Mouse (Mus musculus): ENCODE measurements around the gene Syce3. TPM values are rescaled to one million over a fixed set of nuclear protein-coding genes. Genes with fewer than 3 reads are reported as not detected.
A peak's percentile ranks its signal among the peaks of the same experiment; 100 is the strongest.

Syce3 gene
- polyA plus RNA-seq, 1 experiment = 0.60 TPM

GRCm38 (mm10) chr15:89373762-89374248 lies 36.5 kb downstream of the Syce3 start, which contains the start of gene Sco2:
Gene Sco2, minus strand, starts transcription at chr15:89373846.
- WGBS = under 1% methylated on average over 42 of the region's 42 CpGs
- peak within 1 kb of the TSS; percentile 90 for H3K27ac ChIP-seq (ENCODE audit: insufficient read depth, low read depth, low read length)
- H3K4me3 ChIP-seq (ENCODE audit: low read depth, low read length) = peak within 1 kb of the TSS; percentile 85
- H3K36me3 ChIP-seq (ENCODE audit: control insufficient read depth, insufficient read depth, low read length) = peaks cover 33% of the 10 kb centered on the region
- no peaks in the 10 kb centered on the region for H3K27me3 ChIP-seq (ENCODE audit: control insufficient read depth, insufficient read depth, low read length)
- H3K4me1 ChIP-seq (ENCODE audit: control insufficient read depth, insufficient read depth, insufficient read length, low read length) = peaks cover 34% of the 10 kb centered on the region
- TF ChIP-seq POLR2A (IDR thresholded peaks at IDR 0.05; ENCODE audit: low read depth, low read length) (peak; percentile 58), CTCF (IDR thresholded peaks at IDR 0.05; ENCODE audit: extremely low read depth, insufficient read length, insufficient replicate concordance, low read depth, low read length) (peak; percentile 88)

GRCm38 (mm10) chr15:89373027-89373761 lies 37.1 kb downstream of the Syce3 start:
- H3K4me3 ChIP-seq (ENCODE audit: low read depth, low read length) = peak overlapping the region; percentile 85
- WGBS = 1% methylated on average over 35 of the region's 35 CpGs
- H3K4me1 ChIP-seq (ENCODE audit: control insufficient read depth, insufficient read depth, insufficient read length, low read length) = peaks cover 33% of the 10 kb centered on the region
- H3K36me3 ChIP-seq (ENCODE audit: control insufficient read depth, insufficient read depth, low read length) = peaks cover 35% of the 10 kb centered on the region
- H3K27ac ChIP-seq (ENCODE audit: insufficient read depth, low read depth, low read length) = peak overlapping the region; percentile 90
- H3K27me3 ChIP-seq (ENCODE audit: control insufficient read depth, insufficient read depth, low read length) = no peaks in the 10 kb centered on the region
- TF ChIP-seq CTCF (IDR thresholded peaks at IDR 0.05; ENCODE audit: extremely low read depth, insufficient read length, insufficient replicate concordance, low read depth, low read length) (peak; percentile 59), POLR2A (IDR thresholded peaks at IDR 0.05; ENCODE audit: low read depth, low read length) (no peak)

GRCm38 (mm10) chr15:89372536-89372935 lies 37.8 kb downstream of the Syce3 start:
- no peak overlapping the region for H3K27ac ChIP-seq (ENCODE audit: insufficient read depth, low read depth, low read length)
- TF ChIP-seq POLR2A (IDR thresholded peaks at IDR 0.05; ENCODE audit: low read depth, low read length) (no peak), CTCF (IDR thresholded peaks at IDR 0.05; ENCODE audit: extremely low read depth, insufficient read length, insufficient replicate concordance, low read depth, low read length) (no peak)
- peaks cover 27% of the 10 kb centered on the region for H3K4me1 ChIP-seq (ENCODE audit: control insufficient read depth, insufficient read depth, insufficient read length, low read length)
- WGBS = 87% methylated on average over 7 of the region's 7 CpGs
- H3K36me3 ChIP-seq (ENCODE audit: control insufficient read depth, insufficient read depth, low read length) = peaks cover 42% of the 10 kb centered on the region
- H3K4me3 ChIP-seq (ENCODE audit: low read depth, low read length) = peak overlapping the region; percentile 85; the same call in 1 of the 2 replicates
- no peaks in the 10 kb centered on the region for H3K27me3 ChIP-seq (ENCODE audit: control insufficient read depth, insufficient read depth, low read length)

- peaks cover 45% of the 10 kb centered on the region for H3K36me3 ChIP-seq (ENCODE audit: control insufficient read depth, insufficient read depth, low read length)
- H3K27ac ChIP-seq (ENCODE audit: insufficient read depth, low read depth, low read length) = no peak overlapping the region
- 77% methylated on average over 13 of the region's 13 CpGs for WGBS
- H3K4me3 ChIP-seq (ENCODE audit: low read depth, low read length) = no peak overlapping the region
- TF ChIP-seq CTCF (IDR thresholded peaks at IDR 0.05; ENCODE audit: extremely low read depth, insufficient read length, insufficient replicate concordance, low read depth, low read length) (no peak), POLR2A (IDR thresholded peaks at IDR 0.05; ENCODE audit: low read depth, low read length) (no peak)
- peaks cover 22% of the 10 kb centered on the region for H3K4me1 ChIP-seq (ENCODE audit: control insufficient read depth, insufficient read depth, insufficient read length, low read length)
- no peaks in the 10 kb centered on the region for H3K27me3 ChIP-seq (ENCODE audit: control insufficient read depth, insufficient read depth, low read length)
These were observed 38.2 kb downstream of the Syce3 start for GRCm38 (mm10) chr15:89372068-89372467.

DNA sequence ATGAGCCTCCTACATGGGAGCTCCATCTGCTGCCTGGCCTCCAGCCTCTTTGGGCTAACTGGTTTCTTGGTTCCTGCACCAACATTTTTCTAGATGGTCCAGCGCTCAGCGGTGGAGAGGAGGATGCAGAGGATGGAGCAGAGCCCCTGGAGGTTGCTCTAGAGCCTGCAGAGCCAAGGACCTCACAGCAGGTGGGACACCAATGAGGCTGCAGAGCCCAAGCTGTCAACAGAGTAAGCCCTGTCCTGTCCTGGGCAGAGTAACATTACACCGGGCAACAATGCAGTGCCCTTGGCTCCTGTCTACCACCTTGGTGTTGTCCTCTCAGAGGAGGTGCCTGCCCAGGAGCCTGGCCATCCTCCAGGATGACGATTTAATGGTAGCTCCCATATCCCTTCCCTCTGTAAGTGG lies 45.2 kb downstream of the Syce3 start:
- TF ChIP-seq POLR2A (IDR thresholded peaks at IDR 0.05; ENCODE audit: low read depth, low read length) (no peak), CTCF (IDR thresholded peaks at IDR 0.05; ENCODE audit: extremely low read depth, insufficient read length, insufficient replicate concordance, low read depth, low read length) (no peak)
- 93% methylated on average over 4 of the region's 4 CpGs for WGBS
- H3K27me3 ChIP-seq (ENCODE audit: control insufficient read depth, insufficient read depth, low read length) = no peaks in the 10 kb centered on the region
- no peak overlapping the region for H3K4me3 ChIP-seq (ENCODE audit: low read depth, low read length)
- H3K36me3 ChIP-seq (ENCODE audit: control insufficient read depth, insufficient read depth, low read length) = peaks cover 84% of the 10 kb centered on the region
- no peak overlapping the region for H3K27ac ChIP-seq (ENCODE audit: insufficient read depth, low read depth, low read length)
- no peaks in the 10 kb centered on the region for H3K4me1 ChIP-seq (ENCODE audit: control insufficient read depth, insufficient read depth, insufficient read length, low read length)

DNA sequence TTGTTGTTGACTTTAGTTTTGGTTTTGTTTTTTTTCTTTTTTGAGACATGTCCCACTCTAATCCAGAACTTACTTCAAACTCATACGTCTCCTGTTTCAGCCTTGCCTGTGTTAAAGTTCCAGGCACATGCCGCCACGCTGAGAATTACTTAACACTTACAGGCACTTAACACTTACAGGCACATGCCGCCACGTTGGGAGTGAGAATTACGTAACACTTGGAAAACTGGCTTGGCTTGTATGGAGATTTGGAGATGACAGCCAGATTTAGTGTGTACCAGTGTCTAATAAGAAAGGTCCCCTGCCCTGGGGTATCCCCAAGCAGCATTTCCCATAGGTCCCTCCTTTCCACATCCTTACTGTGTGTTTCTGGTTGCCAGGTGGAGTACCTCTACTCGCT lies 47.3 kb downstream of the Syce3 start:
- H3K4me1 ChIP-seq (ENCODE audit: control insufficient read depth, insufficient read depth, insufficient read length, low read length) = no peaks in the 10 kb centered on the region
- H3K4me3 ChIP-seq (ENCODE audit: low read depth, low read length) = no peak overlapping the region
- H3K27me3 ChIP-seq (ENCODE audit: control insufficient read depth, insufficient read depth, low read length) = no peaks in the 10 kb centered on the region
- no peak overlapping the region for H3K27ac ChIP-seq (ENCODE audit: insufficient read depth, low read depth, low read length)
- H3K36me3 ChIP-seq (ENCODE audit: control insufficient read depth, insufficient read depth, low read length) = peaks cover 69% of the 10 kb centered on the region
- 83% methylated on average over 7 of the region's 7 CpGs for WGBS
- no peak for TF ChIP-seq CTCF (IDR thresholded peaks at IDR 0.05; ENCODE audit: extremely low read depth, insufficient read length, insufficient replicate concordance, low read depth, low read length)
- TF ChIP-seq POLR2A (IDR thresholded peaks at IDR 0.05; ENCODE audit: low read depth, low read length) = no peak

DNA sequence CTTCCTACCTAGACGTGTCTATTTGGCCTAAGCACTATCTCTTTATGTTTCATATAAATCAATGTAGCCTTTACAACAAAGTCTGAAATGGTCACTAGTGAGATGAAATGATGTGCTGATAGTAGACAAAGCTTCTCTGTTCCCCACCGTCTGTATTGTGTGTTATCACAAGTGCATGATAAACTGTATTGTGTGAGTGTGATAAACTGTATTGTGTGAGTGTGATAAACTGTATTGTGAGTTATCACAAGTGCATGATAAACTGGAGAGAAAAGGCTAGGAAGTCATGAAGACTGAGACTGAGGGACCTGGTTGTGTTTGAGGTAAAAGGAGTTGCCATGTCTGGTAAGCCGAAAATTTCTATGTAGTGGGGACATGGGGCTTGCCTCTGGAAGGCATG lies 51.5 kb downstream of the Syce3 start:
- Histone ChIP-seq H3K4me1 (ENCODE audit: control insufficient read depth, insufficient read depth, insufficient read length, low read length) (peaks cover 8% of the 10 kb centered on the region), H3K27me3 (ENCODE audit: control insufficient read depth, insufficient read depth, low read length) (no peaks in the 10 kb centered on the region), H3K36me3 (ENCODE audit: control insufficient read depth, insufficient read depth, low read length) (peaks cover 31% of the 10 kb centered on the region), H3K4me3 (ENCODE audit: low read depth, low read length) (no peak overlapping the region), H3K27ac (ENCODE audit: insufficient read depth, low read depth, low read length) (no peak overlapping the region)
- 69% methylated on average over 3 of the region's 3 CpGs for WGBS
- no peak for TF ChIP-seq POLR2A (IDR thresholded peaks at IDR 0.05; ENCODE audit: low read depth, low read length)
- no peak for TF ChIP-seq CTCF (IDR thresholded peaks at IDR 0.05; ENCODE audit: extremely low read depth, insufficient read length, insufficient replicate concordance, low read depth, low read length)
